Mouse (Mus musculus): ENCODE data around the gene Ccdc102a.

- no peak for TF ChIP-seq CTCF (IDR thresholded peaks at IDR 0.05; ENCODE audit: control insufficient read depth, insufficient read depth, low read length)
- TF ChIP-seq POLR2A (IDR thresholded peaks at IDR 0.05; ENCODE audit: borderline replicate concordance, control insufficient read depth, low read depth, low read length), result no peak
Measured at GRCm38 (mm10) chr8:94917851-94918495, at the start of gene Ccdc102a.
